Mouse (Mus musculus): Measurements from ENCODE around the gene Gm10770.
A peak's percentile ranks its signal among the peaks of the same experiment; 100 is the strongest.
"Not testable (repeated sequence)": the region's sequence is repeated elsewhere in the genome, so short reads cannot be mapped to it uniquely, and the experiment has no call there.

The Gm10770 gene

GRCm38 (mm10) chr2:150179579-150179978 is at the start of gene Gm10770:
TSS of gene Gm10770 (minus strand) at chr2:150179679.
- DNase-seq = not testable (repeated sequence)

GRCm38 (mm10) chr2:150223263-150223662 is 43.8 kb upstream of the Gm10770 start:
- not testable (repeated sequence) for DNase-seq

- DNase-seq = not testable (repeated sequence)
Measured at GRCm38 (mm10) chr2:150218363-150218725, 38.9 kb upstream of the Gm10770 start.

GRCm38 (mm10) chr2:150217600-150218362 is 38.3 kb upstream of the Gm10770 start, which contains the start of gene Zfp937:
TSS of gene Zfp937 (plus strand) at chr2:150218073.
- DNase-seq = peak; percentile 77 to 89

- DNase-seq = not testable (repeated sequence)
Measured at GRCm38 (mm10) chr2:150181570-150181999, 2.1 kb upstream of the Gm10770 start, which contains the start of gene Gm14139. TSS of gene Gm14139 (plus strand) at chr2:150181755.

- not testable (repeated sequence) for DNase-seq
Measured at GRCm38 (mm10) chr2:150181046-150181445, 1.6 kb upstream of the Gm10770 start.

- no peak for DNase-seq
Measured at GRCm38 (mm10) chr2:150173833-150174232, 5.6 kb downstream of the Gm10770 start.

GRCm38 (mm10) chr2:150166703-150167102 is 12.8 kb downstream of the Gm10770 start:
- no peak for DNase-seq

GRCm38 (mm10) chr2:150136435-150136897 is 43.0 kb downstream of the Gm10770 start, which contains the start of gene Zfp120:
TSS of gene Zfp120 (minus strand) at chr2:150136708.
- DNase-seq = peak; percentile 85

GRCm38 (mm10) chr2:150132773-150133172 is 46.7 kb downstream of the Gm10770 start:
- no peak for DNase-seq

- DNase-seq = not testable (repeated sequence)
Measured at GRCm38 (mm10) chr2:150132002-150132401, 47.5 kb downstream of the Gm10770 start.

Data from cerebellum, adult 18-20 months (tissue).